Mouse (Mus musculus): ENCODE measurements at regions not wholly inside any gene's neighbourhood (a gene's known extent, or its start where the extent isn't known, plus 50 kb on each side); places are given as distances from the start of the nearest gene placed in this dataset.
A peak's percentile ranks its signal among the peaks of the same experiment; 100 is the strongest.

DNA sequence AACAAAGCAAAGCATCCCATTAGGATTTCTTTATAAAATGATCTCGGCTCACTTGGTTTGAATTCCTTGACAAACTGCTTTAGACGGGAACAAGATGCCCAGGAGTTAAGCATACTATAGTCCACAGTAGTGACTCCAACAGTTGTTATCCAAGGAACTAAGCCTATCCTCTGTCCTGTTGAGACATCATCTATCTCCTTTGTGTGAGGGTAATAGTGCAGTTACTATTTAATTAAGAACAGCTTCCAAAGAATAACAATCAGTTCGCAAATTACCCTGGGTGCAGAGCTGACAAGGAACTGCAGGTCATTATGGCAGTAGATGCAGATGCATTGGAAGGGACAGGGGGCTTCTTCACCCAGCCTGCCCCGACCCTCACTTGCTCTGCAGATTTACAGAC is 115.7 kb upstream of the Slc24a5 start:
- WGBS: 35% methylated on average over 4 of the region's 4 CpGs
- Histone ChIP-seq H3K9me3 (replicated peaks; ENCODE audit: control insufficient read depth, low read length) (no peaks in the 10 kb centered on the region), H3K36me3 (ENCODE audit: control insufficient read depth, insufficient read depth, low read length) (no peaks in the 10 kb centered on the region), H3K27ac (ENCODE audit: low read depth, low read length) (no peak overlapping the region), H3K4me2 (ENCODE audit: low read length) (no peak overlapping the region), H3K9ac (ENCODE audit: low read length) (no peak overlapping the region), H3K27me3 (replicated peaks; ENCODE audit: control insufficient read depth, insufficient read depth, low read length) (no peaks in the 10 kb centered on the region), H3K4me3 (ENCODE audit: low read depth, low read length) (no peak overlapping the region), H3K4me1 (ENCODE audit: control insufficient read depth, insufficient read depth, low read length) (0 out of 2 replicates have a peak, but pooled peaks cover 2% of the 10 kb centered on the region)
- no peak for DNase-seq (ENCODE audit: low spot score)
- no peak for ATAC-seq

DNA sequence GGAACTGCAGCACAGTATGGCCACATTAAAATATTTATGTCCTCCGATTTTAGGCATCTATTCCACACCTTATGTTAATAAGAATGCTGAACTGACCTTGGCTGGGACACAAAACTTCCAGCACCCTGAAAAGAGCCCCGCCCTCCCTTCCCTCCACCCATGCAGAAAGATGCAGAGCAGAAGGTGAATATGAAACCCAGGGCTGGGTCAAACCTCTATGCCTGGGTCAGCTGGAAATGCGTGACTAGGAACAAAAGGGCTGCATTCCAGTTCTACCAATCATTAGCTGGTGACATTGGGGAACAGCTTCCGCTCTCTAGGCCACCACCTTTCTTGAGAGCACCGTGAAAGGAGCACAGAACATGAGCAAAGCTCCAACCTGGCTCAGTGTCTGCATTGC is 114.9 kb upstream of the Slc24a5 start:
- Histone ChIP-seq H3K4me1 (ENCODE audit: control insufficient read depth, insufficient read depth, low read length) (0 out of 2 replicates have a peak, but pooled peaks cover 2% of the 10 kb centered on the region), H3K4me2 (ENCODE audit: low read length) (no peak overlapping the region), H3K36me3 (ENCODE audit: control insufficient read depth, insufficient read depth, low read length) (no peaks in the 10 kb centered on the region), H3K27me3 (replicated peaks; ENCODE audit: control insufficient read depth, insufficient read depth, low read length) (no peaks in the 10 kb centered on the region), H3K9ac (ENCODE audit: low read length) (no peak overlapping the region), H3K4me3 (ENCODE audit: low read depth, low read length) (no peak overlapping the region), H3K27ac (ENCODE audit: low read depth, low read length) (no peak overlapping the region), H3K9me3 (replicated peaks; ENCODE audit: control insufficient read depth, low read length) (no peaks in the 10 kb centered on the region)
- 62% methylated on average over 5 of the region's 5 CpGs for WGBS
- DNase-seq (ENCODE audit: low spot score): no peak
- ATAC-seq: no peak

DNA sequence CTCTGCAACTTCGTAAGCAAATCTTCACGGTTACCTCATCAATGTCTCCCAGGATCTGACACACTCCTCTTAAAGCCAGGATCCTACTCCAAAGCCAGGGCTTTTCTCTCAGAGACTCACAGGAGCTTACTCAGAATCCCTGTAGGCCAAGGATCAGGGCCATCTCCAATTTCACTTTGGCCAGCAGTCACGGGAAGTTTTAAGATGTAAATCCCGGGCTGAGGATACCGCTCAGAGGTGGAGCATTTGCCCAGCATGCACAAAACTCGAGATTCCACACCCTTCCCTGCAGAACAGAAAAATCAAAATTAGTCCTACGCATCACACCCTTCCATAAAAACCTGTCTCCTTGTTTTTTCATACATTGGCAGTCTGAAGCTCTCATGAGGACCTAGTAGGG is 112.1 kb upstream of the Slc24a5 start:
- Histone ChIP-seq H3K4me3 (ENCODE audit: low read depth, low read length) (no peak overlapping the region), H3K36me3 (ENCODE audit: control insufficient read depth, insufficient read depth, low read length) (no peaks in the 10 kb centered on the region), H3K9ac (ENCODE audit: low read length) (no peak overlapping the region), H3K4me2 (ENCODE audit: low read length) (no peak overlapping the region), H3K4me1 (ENCODE audit: control insufficient read depth, insufficient read depth, low read length) (no peaks in the 10 kb centered on the region), H3K9me3 (replicated peaks; ENCODE audit: control insufficient read depth, low read length) (no peaks in the 10 kb centered on the region), H3K27me3 (replicated peaks; ENCODE audit: control insufficient read depth, insufficient read depth, low read length) (no peaks in the 10 kb centered on the region), H3K27ac (ENCODE audit: low read depth, low read length) (no peak overlapping the region)
- 37% methylated on average over 7 of the region's 7 CpGs for WGBS
- DNase-seq (ENCODE audit: low spot score) (no peak), ATAC-seq (no peak)

DNA sequence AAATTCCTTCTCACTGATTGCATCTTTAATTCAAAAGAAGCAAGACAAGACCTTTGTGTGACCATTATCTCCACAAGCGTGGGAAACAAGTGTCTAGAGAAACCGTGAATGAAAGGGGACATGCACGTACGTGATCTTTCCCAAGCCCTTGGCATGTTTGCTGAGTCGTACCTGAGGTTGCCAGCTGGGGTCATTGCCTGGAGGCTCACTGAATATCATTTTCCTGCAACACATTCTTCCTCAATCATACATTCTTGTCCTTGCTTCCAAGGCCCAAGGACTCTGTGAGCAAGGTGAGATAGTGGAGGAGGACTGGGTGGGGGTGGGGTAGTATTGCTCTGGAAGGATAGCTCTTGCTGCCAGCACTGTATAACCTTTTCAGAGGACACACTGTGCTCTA is 108.5 kb upstream of the Slc24a5 start:
- no peak overlapping the region for H3K9ac ChIP-seq (ENCODE audit: low read length)
- no peak overlapping the region for H3K4me2 ChIP-seq (ENCODE audit: low read length)
- H3K4me1 ChIP-seq (ENCODE audit: control insufficient read depth, insufficient read depth, low read length): no peaks in the 10 kb centered on the region
- WGBS: 93% methylated on average over 5 of the region's 5 CpGs
- H3K27ac ChIP-seq (ENCODE audit: low read depth, low read length): no peak overlapping the region
- H3K36me3 ChIP-seq (ENCODE audit: control insufficient read depth, insufficient read depth, low read length): no peaks in the 10 kb centered on the region
- H3K27me3 ChIP-seq (replicated peaks; ENCODE audit: control insufficient read depth, insufficient read depth, low read length): no peaks in the 10 kb centered on the region
- H3K4me3 ChIP-seq (ENCODE audit: low read depth, low read length): no peak overlapping the region
- H3K9me3 ChIP-seq (replicated peaks; ENCODE audit: control insufficient read depth, low read length): no peaks in the 10 kb centered on the region
- no peak for ATAC-seq
- DNase-seq (ENCODE audit: low spot score): no peak

DNA sequence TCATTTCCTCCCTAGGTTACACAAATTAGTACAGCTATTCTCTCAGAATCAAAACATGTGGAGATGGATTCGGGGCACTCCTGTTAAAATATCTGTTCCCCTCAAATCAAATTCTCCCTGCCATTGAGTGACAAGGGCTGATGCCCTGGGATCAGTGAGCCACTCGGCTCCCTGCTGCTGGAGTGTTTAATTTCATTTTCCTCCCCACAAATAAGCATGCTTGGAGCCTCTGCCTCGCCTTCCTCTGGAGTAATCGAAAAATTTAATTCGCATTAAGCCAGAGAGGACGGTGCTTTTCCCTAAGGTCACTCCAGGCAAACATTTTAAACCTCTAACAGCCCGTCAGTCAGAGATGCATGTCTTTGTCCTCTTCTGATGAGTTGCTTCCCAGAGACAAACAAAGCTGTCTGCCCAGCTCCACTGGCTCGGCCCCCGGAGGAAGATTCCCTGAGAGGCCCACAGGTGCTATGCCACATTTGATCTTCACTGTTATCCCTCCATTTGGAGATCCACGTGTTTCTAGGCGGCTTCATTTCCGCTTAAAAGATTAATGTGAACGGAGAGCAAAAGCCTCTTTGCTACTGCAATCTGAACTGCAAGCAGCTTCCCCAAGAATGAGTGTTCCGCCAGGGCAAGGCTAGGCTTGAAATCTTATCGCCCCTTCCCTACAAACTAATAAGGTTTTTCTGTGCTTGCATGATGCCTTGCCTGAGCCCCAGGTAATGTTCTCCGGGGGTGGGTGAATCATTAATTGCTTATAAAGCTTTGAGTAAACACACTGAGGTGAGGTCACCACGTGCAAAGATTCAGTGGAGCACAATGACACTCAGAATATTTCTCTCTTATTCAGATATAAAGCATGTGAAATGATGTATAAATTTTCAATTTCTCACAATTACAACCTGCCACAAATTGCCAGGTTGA is 95.8 kb upstream of the Slc24a5 start:
- Histone ChIP-seq H3K27ac (ENCODE audit: low read depth, low read length) (no peak overlapping the region), H3K4me1 (ENCODE audit: control insufficient read depth, insufficient read depth, low read length) (no peaks in the 10 kb centered on the region), H3K27me3 (replicated peaks; ENCODE audit: control insufficient read depth, insufficient read depth, low read length) (no peaks in the 10 kb centered on the region), H3K9ac (ENCODE audit: low read length) (peak overlapping the region; percentile 9; the same call in 1 of the 2 replicates), H3K36me3 (ENCODE audit: control insufficient read depth, insufficient read depth, low read length) (no peaks in the 10 kb centered on the region), H3K9me3 (replicated peaks; ENCODE audit: control insufficient read depth, low read length) (no peaks in the 10 kb centered on the region), H3K4me3 (ENCODE audit: low read depth, low read length) (no peak overlapping the region), H3K4me2 (ENCODE audit: low read length) (no peak overlapping the region)
- DNase-seq (ENCODE audit: low spot score) (no peak), ATAC-seq (no peak)
- WGBS: 56% methylated on average over 17 of the region's 17 CpGs

DNA sequence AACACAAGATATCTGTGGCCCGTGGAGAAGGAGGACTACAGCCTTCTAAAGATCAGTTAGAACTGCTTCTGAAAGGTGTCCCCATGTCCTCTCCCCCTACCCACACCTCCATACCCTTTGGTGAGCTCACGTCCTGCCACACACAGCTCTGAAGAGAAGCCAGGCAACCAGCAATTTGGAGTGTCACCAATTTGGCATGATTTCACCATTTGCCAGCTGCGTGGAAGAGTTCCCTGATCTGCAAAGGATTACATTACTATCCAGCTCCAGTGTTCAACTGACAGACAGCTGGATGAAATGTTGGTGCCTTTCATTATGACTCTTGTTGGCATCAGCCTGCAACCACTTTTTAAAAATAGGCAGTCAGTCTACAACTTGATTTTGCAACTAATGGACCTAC is 92.8 kb upstream of the Slc24a5 start:
- peak; percentile 19 for DNase-seq (ENCODE audit: low spot score)
- Histone ChIP-seq H3K9me3 (replicated peaks; ENCODE audit: control insufficient read depth, low read length) (no peaks in the 10 kb centered on the region), H3K4me2 (ENCODE audit: low read length) (no peak overlapping the region), H3K4me3 (ENCODE audit: low read depth, low read length) (no peak overlapping the region), H3K27ac (ENCODE audit: low read depth, low read length) (no peak overlapping the region), H3K27me3 (replicated peaks; ENCODE audit: control insufficient read depth, insufficient read depth, low read length) (no peaks in the 10 kb centered on the region), H3K36me3 (ENCODE audit: control insufficient read depth, insufficient read depth, low read length) (no peaks in the 10 kb centered on the region), H3K4me1 (ENCODE audit: control insufficient read depth, insufficient read depth, low read length) (no peaks in the 10 kb centered on the region), H3K9ac (ENCODE audit: low read length) (no peak overlapping the region)
- WGBS: 64% methylated on average over 3 of the region's 3 CpGs
- no peak for ATAC-seq

DNA sequence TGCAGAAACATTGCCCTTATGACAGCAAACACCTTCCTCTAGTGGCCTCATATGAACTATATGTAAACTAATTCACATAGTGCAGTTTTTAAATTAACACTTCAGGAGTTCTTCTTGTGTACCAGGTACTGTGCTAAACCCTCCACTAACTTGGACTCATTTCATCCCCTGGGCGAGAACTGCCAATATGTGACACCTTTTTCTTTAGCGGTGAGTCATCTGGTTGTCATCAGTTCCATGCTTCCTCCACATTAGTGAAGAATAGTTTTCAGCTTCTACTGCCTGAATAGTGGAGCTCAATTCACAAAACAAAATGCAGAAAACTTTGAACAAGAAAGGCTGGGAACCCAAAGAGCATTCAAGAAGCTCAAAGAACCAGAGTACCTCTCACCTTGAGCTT is 76.9 kb upstream of the Slc24a5 start:
- ATAC-seq (no peak), DNase-seq (ENCODE audit: low spot score) (no peak)
- no peak overlapping the region for H3K27ac ChIP-seq (ENCODE audit: low read depth, low read length)
- no peaks in the 10 kb centered on the region for H3K27me3 ChIP-seq (replicated peaks; ENCODE audit: control insufficient read depth, insufficient read depth, low read length)
- H3K4me3 ChIP-seq (ENCODE audit: low read depth, low read length): no peak overlapping the region
- H3K9ac ChIP-seq (ENCODE audit: low read length): no peak overlapping the region
- WGBS: 91% methylated on average over 2 of the region's 2 CpGs
- H3K4me1 ChIP-seq (ENCODE audit: control insufficient read depth, insufficient read depth, low read length): no peaks in the 10 kb centered on the region
- no peaks in the 10 kb centered on the region for H3K9me3 ChIP-seq (replicated peaks; ENCODE audit: control insufficient read depth, low read length)
- no peak overlapping the region for H3K4me2 ChIP-seq (ENCODE audit: low read length)
- no peaks in the 10 kb centered on the region for H3K36me3 ChIP-seq (ENCODE audit: control insufficient read depth, insufficient read depth, low read length)

DNA sequence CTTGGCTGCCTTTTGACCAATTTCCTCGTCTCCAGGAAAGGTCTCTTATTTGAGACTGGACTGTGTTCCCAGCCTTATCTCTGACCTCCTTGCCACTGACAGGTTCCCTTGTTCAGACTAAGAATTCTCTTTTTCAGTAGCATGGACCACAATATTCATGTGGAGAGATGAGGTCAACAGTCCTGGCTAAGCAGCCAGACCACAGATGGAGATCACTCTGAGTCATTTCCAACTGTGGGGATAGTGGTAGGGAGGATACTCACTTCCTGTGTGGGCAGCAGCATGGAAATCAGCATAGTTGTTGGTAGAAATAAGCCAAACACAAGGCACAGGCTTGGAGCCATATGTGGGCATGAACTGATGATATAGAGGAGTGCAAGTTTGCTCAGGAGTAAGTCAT is 52.9 kb upstream of the Slc24a5 start:
- Histone ChIP-seq H3K27ac (ENCODE audit: low read depth, low read length) (no peak overlapping the region), H3K4me1 (ENCODE audit: control insufficient read depth, insufficient read depth, low read length) (no peaks in the 10 kb centered on the region), H3K4me2 (ENCODE audit: low read length) (no peak overlapping the region), H3K4me3 (ENCODE audit: low read depth, low read length) (no peak overlapping the region), H3K9me3 (replicated peaks; ENCODE audit: control insufficient read depth, low read length) (no peaks in the 10 kb centered on the region), H3K9ac (ENCODE audit: low read length) (no peak overlapping the region), H3K36me3 (ENCODE audit: control insufficient read depth, insufficient read depth, low read length) (no peaks in the 10 kb centered on the region), H3K27me3 (replicated peaks; ENCODE audit: control insufficient read depth, insufficient read depth, low read length) (no peaks in the 10 kb centered on the region)
- DNase-seq (ENCODE audit: low spot score) (no peak), ATAC-seq (no peak)
- 86% methylated on average over 1 of the region's 1 CpGs for WGBS

DNA sequence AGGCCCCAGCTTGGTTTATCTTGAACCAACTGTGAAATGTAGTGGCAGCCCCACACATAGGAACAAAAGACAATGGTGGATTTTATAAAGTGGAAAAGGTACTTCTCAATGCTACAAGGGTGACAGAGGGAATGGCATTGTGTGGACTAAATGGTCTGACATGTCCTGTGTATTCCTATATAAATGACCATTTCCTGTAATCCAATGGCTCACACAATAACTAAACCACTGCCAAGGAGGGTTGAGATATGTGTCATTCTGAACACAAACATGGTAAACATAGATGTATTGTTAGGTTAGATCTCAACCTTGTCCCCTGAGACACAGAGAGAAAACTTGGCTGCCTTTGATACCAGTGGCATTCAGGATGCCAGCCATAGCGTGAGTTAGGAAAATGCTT is 51.0 kb upstream of the Slc24a5 start:
- Histone ChIP-seq H3K4me3 (ENCODE audit: low read depth, low read length) (no peak overlapping the region), H3K9me3 (replicated peaks; ENCODE audit: control insufficient read depth, low read length) (no peaks in the 10 kb centered on the region), H3K27ac (ENCODE audit: low read depth, low read length) (no peak overlapping the region), H3K4me1 (ENCODE audit: control insufficient read depth, insufficient read depth, low read length) (no peaks in the 10 kb centered on the region), H3K4me2 (ENCODE audit: low read length) (no peak overlapping the region), H3K27me3 (replicated peaks; ENCODE audit: control insufficient read depth, insufficient read depth, low read length) (no peaks in the 10 kb centered on the region), H3K36me3 (ENCODE audit: control insufficient read depth, insufficient read depth, low read length) (no peaks in the 10 kb centered on the region), H3K9ac (ENCODE audit: low read length) (no peak overlapping the region)
- ATAC-seq (no peak), DNase-seq (ENCODE audit: low spot score) (no peak)
- WGBS: 100% methylated on average over 1 of the region's 1 CpGs
